Mouse (Mus musculus) B cell, adult 67 days (primary cell): ENCODE measurements around the gene Prl7a2. TPM values are rescaled to one million over a fixed set of nuclear protein-coding genes. Genes with fewer than 3 reads are reported as not detected.

Experiments used
- total RNA-seq, 2 experiments: library from RNA; stranded (reverse); gene quantifications; 4 replicates each; pipeline ENCODE4 v1.2.4; 2023

Prl7a2 gene
- total RNA-seq = not detected

DNA sequence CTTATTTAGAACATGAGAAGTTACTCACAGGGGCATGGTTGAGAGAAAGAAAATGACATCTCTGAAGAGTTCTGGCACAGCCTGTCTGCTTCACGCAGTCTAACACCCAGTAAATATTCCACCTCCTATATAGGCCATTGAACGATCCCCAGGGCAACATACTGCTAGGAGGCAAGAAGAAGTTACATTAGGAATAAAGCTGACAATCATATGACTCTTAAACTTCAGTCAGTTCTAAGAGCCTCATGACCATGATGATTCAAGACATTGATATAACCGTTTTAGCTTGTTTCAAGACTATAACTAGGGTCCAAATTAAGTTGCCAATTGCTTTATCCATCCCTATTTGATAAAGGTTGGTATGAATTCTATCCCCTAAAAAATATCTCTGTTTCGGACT lies at the start of gene Prl7a2:
TSS of gene Prl7a2 (minus strand) at position 101 of the 400 bp plus-strand sequence.

DNA sequence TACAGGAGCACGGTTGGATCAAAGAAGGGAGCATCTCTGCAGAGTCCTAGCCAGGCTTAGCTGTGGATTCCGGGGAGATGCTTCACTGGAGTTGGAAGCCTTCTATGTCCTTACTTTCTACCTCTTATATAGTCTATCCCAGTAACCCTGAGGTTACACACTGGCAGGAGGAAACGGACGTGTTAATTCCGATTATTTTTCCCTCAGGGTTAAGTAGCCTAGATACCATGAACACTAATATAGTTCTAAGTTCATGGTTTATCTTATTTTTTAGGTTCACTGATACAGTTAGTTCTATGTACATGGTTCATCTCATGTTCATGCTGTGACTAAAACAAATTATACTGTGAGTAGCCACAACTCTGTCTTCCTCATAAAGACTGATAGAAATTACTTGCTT lies 48.8 kb upstream of the Prl7a2 start, which contains the start of gene Prl7d1:
TSS of gene Prl7d1 (minus strand) at position 101 of the 400 bp plus-strand sequence.

DNA sequence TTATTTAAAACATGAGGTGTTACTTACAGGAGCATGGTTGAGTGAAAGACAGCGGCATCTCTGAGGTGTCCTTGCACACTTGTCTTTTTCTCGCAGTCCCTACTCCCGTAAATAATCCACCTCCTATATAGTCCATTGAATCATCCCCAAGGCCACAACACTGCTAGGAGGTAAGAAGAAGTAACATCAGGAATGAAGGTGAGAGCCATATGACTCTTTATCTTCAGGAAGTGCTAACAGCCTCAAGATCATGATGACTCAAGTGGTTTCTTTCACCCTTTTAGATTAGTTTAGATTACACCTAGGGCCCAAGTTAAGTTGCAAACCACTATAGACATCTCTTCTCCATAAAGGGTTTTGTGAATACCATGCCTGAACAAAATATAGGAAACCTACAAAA lies 25.4 kb downstream of the Prl7a2 start, which contains the start of gene Prl7a1:
TSS of gene Prl7a1 (minus strand) at position 101 of the 400 bp plus-strand sequence.

DNA sequence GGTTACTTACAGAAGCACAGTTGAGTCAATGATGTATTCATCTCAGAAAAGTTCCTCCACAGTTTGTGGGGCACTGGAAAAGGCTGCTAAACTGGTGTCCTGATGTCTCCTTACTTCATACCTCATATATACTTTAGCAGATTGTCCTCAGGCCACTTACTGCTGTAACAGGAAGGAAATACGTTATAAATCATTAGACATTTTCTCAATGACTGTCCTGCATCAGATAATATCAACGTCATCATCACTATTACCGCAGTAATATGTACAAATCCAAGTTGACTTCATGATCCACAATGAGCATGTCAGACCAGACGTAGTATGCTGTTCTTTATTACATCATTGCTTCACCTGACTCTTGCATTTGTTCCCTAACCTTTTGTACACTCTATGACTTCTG lies 57.4 kb downstream of the Prl7a2 start, which contains the start of gene Prl7b1:
TSS of gene Prl7b1 (minus strand) at position 101 of the 400 bp plus-strand sequence.

Other genes with a start within 250 kb of the Prl7a2 start
- gene Prl8a6, start 229.3 kb downstream of the Prl7a2 start, total RNA-seq = not detected
- not detected for gene Prl8a8, start 154.8 kb downstream of the Prl7a2 start, total RNA-seq
- gene Prl8a9, start 103.4 kb downstream of the Prl7a2 start, total RNA-seq = not detected
- gene Prl8a1, start 85.9 kb downstream of the Prl7a2 start, total RNA-seq = not detected
- not detected for gene Prl7b1, start 57.5 kb downstream of the Prl7a2 start, total RNA-seq
- gene Prl7a1, start 25.5 kb downstream of the Prl7a2 start, total RNA-seq = not detected
- not detected for gene Prl7d1, start 48.7 kb upstream of the Prl7a2 start, total RNA-seq
- not detected for gene Prl7c1, start 112.8 kb upstream of the Prl7a2 start, total RNA-seq
- gene Prl2a1, start 133.6 kb upstream of the Prl7a2 start, total RNA-seq = not detected
- not detected for gene Prl2c1, start 181.3 kb upstream of the Prl7a2 start, total RNA-seq